Mouse (Mus musculus): ENCODE measurements at regions not wholly inside any gene's neighbourhood (a gene's known extent, or its start where the extent isn't known, plus 50 kb on each side); places are given as distances from the start of the nearest gene placed in this dataset.
A peak's percentile ranks its signal among the peaks of the same experiment; 100 is the strongest.

- TF ChIP-seq TCF12 (IDR thresholded peaks at IDR 0.05; ENCODE audit: low read depth, low read length), result no peak
- TF ChIP-seq MAFK (IDR thresholded peaks at IDR 0.05; ENCODE audit: borderline replicate concordance, low read depth, low read length), result no peak
- TF ChIP-seq KAT2A (conservative IDR thresholded peaks at IDR 0.05; ENCODE audit: low read depth, low read length), result no peak
- TF ChIP-seq POLR2A (IDR thresholded peaks at IDR 0.05; ENCODE audit: control insufficient read depth in 1 of 2, insufficient read depth in 1 of 2, low read depth in 1 of 2, low read length in 2 of 2, poor library complexity in 1 of 2), result no peak
- TF ChIP-seq USF1 (IDR thresholded peaks at IDR 0.05; ENCODE audit: low read depth, low read length), result no peak
- no peak for TF ChIP-seq MYB (IDR thresholded peaks at IDR 0.05; ENCODE audit: low read depth, low read length)
- TF ChIP-seq ZNF384 (IDR thresholded peaks at IDR 0.05; ENCODE audit: low read depth, low read length), result peak; percentile 99
- TF ChIP-seq MYC (IDR thresholded peaks at IDR 0.05; ENCODE audit: low read depth, low read length), result no peak
- TF ChIP-seq NELFE (IDR thresholded peaks at IDR 0.05; ENCODE audit: low read depth, low read length), result no peak
- no peak for TF ChIP-seq ELF1 (IDR thresholded peaks at IDR 0.05; ENCODE audit: low read depth, low read length)
- TF ChIP-seq BHLHE40 (IDR thresholded peaks at IDR 0.05; ENCODE audit: borderline replicate concordance, low read depth, low read length), result no peak
- no peak for TF ChIP-seq GATA1 (IDR thresholded peaks at IDR 0.05; ENCODE audit: low read depth, low read length)
- TF ChIP-seq CTCF (IDR thresholded peaks at IDR 0.05 in 2 of 3, conservative IDR thresholded peaks at IDR 0.05 in 1 of 3; ENCODE audit: control insufficient read depth in 1 of 3, insufficient read depth in 1 of 3, low read depth in 2 of 3, low read length in 3 of 3, poor library complexity in 1 of 3, severe bottlenecking in 1 of 3), result peak in 2 of 3 experiments; percentile 19 to 63; a peak in 3 of 6 replicates
- TF ChIP-seq MXI1 (IDR thresholded peaks at IDR 0.05; ENCODE audit: low read depth, low read length), result no peak
- peak; percentile 74 for TF ChIP-seq ZC3H11A (IDR thresholded peaks at IDR 0.05; ENCODE audit: low read depth, low read length)
- TF ChIP-seq RAD21 (IDR thresholded peaks at IDR 0.05; ENCODE audit: low read depth, low read length), result peak; percentile 90
- TF ChIP-seq MAZ (IDR thresholded peaks at IDR 0.05; ENCODE audit: low read depth, low read length), result no peak
- TF ChIP-seq ETS1 (IDR thresholded peaks at IDR 0.05; ENCODE audit: low read depth, low read length), result no peak
- TF ChIP-seq GABPA (IDR thresholded peaks at IDR 0.05; ENCODE audit: low read depth, low read length), result no peak
- TF ChIP-seq CHD2 (IDR thresholded peaks at IDR 0.05; ENCODE audit: low read length), result no peak
- no peak for TF ChIP-seq RCOR1 (IDR thresholded peaks at IDR 0.05; ENCODE audit: low read depth, low read length)
- TF ChIP-seq EP300 (IDR thresholded peaks at IDR 0.05; ENCODE audit: low read depth in 1 of 2, low read length in 2 of 2), result no peak
- TF ChIP-seq POLR2AphosphoS5 (IDR thresholded peaks at IDR 0.05; ENCODE audit: borderline replicate concordance, low read depth, low read length), result no peak
- peak; percentile 64 for TF ChIP-seq SMC3 (IDR thresholded peaks at IDR 0.05; ENCODE audit: low read depth, low read length)
- no peak for TF ChIP-seq HCFC1 (IDR thresholded peaks at IDR 0.05; ENCODE audit: low read depth, low read length)
- Histone ChIP-seq H3K4me1 (ENCODE audit: control insufficient read depth in 1 of 2, insufficient read depth in 2 of 2, low read length in 2 of 2) (no peaks in the 10 kb centered on the region), H3K36me3 (ENCODE audit: control insufficient read depth in 1 of 2, insufficient read depth in 2 of 2, low read length in 2 of 2) (peaks cover 0 to 2% of the 10 kb centered on the region in 2 experiments; a peak in 1 of 4 replicates), H3K4me3 (ENCODE audit: control insufficient read depth in 1 of 2, insufficient read depth in 1 of 2, low read depth in 2 of 2, low read length in 2 of 2) (no peak overlapping the region), H3K27ac (ENCODE audit: control insufficient read depth, low read depth, low read length) (no peak overlapping the region), H3K27me3 (ENCODE audit: control insufficient read depth in 1 of 2, insufficient read depth in 2 of 2, low read length in 2 of 2) (no peaks in the 10 kb centered on the region), H3K9ac (ENCODE audit: control insufficient read depth, low read depth, low read length, poor library complexity, severe bottlenecking) (no peak overlapping the region), H3K79me2 (ENCODE audit: control insufficient read depth, insufficient read depth, low read length, poor library complexity) (no peaks in the 10 kb centered on the region), H3K9me3 (replicated peaks; ENCODE audit: insufficient read depth, low read length) (no peaks in the 10 kb centered on the region)
- DNase-seq (ENCODE audit: low read depth, low spot score), result peak; percentile 59
Measured at GRCm38 (mm10) chr14:89181386-89181979, 710.3 kb upstream of the Pcdh20 start.
